Mouse (Mus musculus): ENCODE measurements around the gene Gm49384. TPM values are rescaled to one million over a fixed set of nuclear protein-coding genes. Genes with fewer than 3 reads are reported as not detected.

The Gm49384 gene
- polyA plus RNA-seq, 1 experiment from 2014 or later: 35.5 TPM

GRCm38 (mm10) chr12:69196444-69197377 is 7.4 kb downstream of the Gm49384 start, which contains the start of gene Gm49383:
TSS of gene Gm49383 (minus strand) at chr12:69197104.
- H3K4me1 ChIP-seq (replicated peaks; ENCODE audit: control insufficient read depth, insufficient read depth, low read length): peaks cover 14% of the 10 kb centered on the region
- DNase-seq (ENCODE audit: low spot score) (peak; percentile 79), ATAC-seq (replicated peaks; ENCODE audit: low FRiP score) (peak; percentile 72)
- H3K9ac ChIP-seq (ENCODE audit: low read depth, low read length): peak within 1 kb of the TSS; percentile 96
- no peaks in the 10 kb centered on the region for H3K9me3 ChIP-seq (ENCODE audit: control insufficient read depth, low read length)
- peak within 1 kb of the TSS; percentile 99 for H3K4me3 ChIP-seq (ENCODE audit: low read depth, low read length)
- H3K36me3 ChIP-seq (ENCODE audit: control insufficient read depth, insufficient read depth, low read length): peaks cover 16% of the 10 kb centered on the region; the same call in 1 of the 2 replicates
- H3K27ac ChIP-seq (ENCODE audit: low read depth, low read length): peak within 1 kb of the TSS; percentile 89
- WGBS: under 1% methylated on average over 75 of the region's 75 CpGs
- peak within 1 kb of the TSS; percentile 82 for H3K4me2 ChIP-seq
- H3K27me3 ChIP-seq (replicated peaks; ENCODE audit: control insufficient read depth, insufficient read depth, low read length): no peaks in the 10 kb centered on the region

DNA sequence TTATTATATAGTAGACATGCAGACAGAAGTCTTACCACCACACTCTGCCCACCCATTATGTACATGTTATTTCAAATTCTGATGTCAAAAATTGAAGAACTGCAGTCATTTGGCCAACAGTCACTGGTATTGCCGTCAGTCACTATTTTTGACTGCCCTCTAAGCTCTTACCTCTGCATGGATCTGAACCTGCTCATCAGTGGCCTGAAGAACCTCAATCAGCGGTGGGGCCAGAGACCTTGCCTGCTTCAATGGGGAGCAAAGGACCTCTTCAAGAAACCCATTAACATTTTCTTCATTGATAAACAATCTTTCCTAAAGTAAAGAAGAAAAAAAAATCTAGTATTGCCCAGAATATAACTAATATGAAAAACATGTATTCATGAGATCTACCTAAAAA is 11.4 kb downstream of the Gm49384 start:
- ATAC-seq (replicated peaks; ENCODE audit: low FRiP score) (no peak), DNase-seq (ENCODE audit: low spot score) (no peak)
- Histone ChIP-seq H3K9ac (ENCODE audit: low read depth, low read length) (no peak overlapping the region), H3K9me3 (ENCODE audit: control insufficient read depth, low read length) (no peaks in the 10 kb centered on the region), H3K27ac (ENCODE audit: low read depth, low read length) (no peak overlapping the region), H3K4me3 (ENCODE audit: low read depth, low read length) (no peak overlapping the region), H3K4me1 (replicated peaks; ENCODE audit: control insufficient read depth, insufficient read depth, low read length) (peaks cover 2% of the 10 kb centered on the region; the same call in 1 of the 2 replicates), H3K4me2 (no peak overlapping the region), H3K36me3 (ENCODE audit: control insufficient read depth, insufficient read depth, low read length) (peaks cover 15% of the 10 kb centered on the region), H3K27me3 (replicated peaks; ENCODE audit: control insufficient read depth, insufficient read depth, low read length) (no peaks in the 10 kb centered on the region)
- WGBS: 89% methylated on average over 2 of the region's 2 CpGs

GRCm38 (mm10) chr12:69191396-69191795 is 12.7 kb downstream of the Gm49384 start:
- Histone ChIP-seq H3K4me2 (no peak overlapping the region), H3K9ac (ENCODE audit: low read depth, low read length) (no peak overlapping the region), H3K4me3 (ENCODE audit: low read depth, low read length) (no peak overlapping the region), H3K27ac (ENCODE audit: low read depth, low read length) (no peak overlapping the region), H3K27me3 (replicated peaks; ENCODE audit: control insufficient read depth, insufficient read depth, low read length) (no peaks in the 10 kb centered on the region), H3K9me3 (ENCODE audit: control insufficient read depth, low read length) (no peaks in the 10 kb centered on the region), H3K4me1 (replicated peaks; ENCODE audit: control insufficient read depth, insufficient read depth, low read length) (peaks cover 7% of the 10 kb centered on the region; the same call in 1 of the 2 replicates), H3K36me3 (ENCODE audit: control insufficient read depth, insufficient read depth, low read length) (peaks cover 15% of the 10 kb centered on the region)
- DNase-seq (ENCODE audit: low spot score) (no peak), ATAC-seq (replicated peaks; ENCODE audit: low FRiP score) (no peak)
- 71% methylated on average over 5 of the region's 5 CpGs for WGBS

DNA sequence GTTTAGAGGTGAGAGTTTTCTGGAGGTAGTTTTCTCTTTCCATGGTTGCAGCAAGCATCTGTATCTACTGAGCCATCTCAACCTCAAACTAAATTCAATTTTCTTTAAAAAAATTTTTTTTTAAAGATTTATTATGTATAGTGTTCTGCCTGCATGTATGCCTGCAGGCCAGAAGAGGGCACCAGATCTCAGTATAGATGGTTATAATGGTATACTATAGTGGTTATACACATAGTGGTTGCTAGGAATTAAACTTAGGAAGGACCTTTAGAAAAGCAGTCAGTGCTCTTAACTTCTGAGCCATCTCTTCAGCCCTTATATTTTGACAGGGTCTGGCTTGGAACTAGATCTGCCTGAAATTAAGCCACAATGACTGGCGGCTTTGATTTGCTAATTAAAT is 13.5 kb downstream of the Gm49384 start:
- H3K36me3 ChIP-seq (ENCODE audit: control insufficient read depth, insufficient read depth, low read length): peaks cover 15% of the 10 kb centered on the region
- H3K4me2 ChIP-seq: no peak overlapping the region

DNA sequence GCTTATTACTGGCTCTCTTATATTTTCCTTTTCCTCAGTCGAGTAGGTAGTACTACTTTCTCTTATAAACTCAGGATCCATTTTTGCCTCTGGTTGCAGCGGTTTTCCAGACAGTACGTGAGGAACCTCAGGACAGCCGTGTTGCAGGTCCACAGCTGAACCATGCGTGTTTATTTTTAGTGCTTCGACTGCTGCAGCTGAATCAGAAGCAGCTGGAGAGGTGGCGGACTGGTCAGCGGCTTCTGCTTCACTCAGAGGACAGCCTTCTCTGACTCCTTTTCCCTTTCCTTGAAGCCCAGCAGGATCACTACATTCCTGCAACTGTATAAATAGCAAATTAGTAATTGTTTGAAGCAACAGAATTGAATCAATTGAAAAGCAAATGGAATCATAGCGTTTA is 14.0 kb downstream of the Gm49384 start:
- WGBS: 91% methylated on average over 9 of the region's 9 CpGs
- no peak overlapping the region for H3K4me2 ChIP-seq
- H3K4me3 ChIP-seq (ENCODE audit: low read depth, low read length): no peak overlapping the region
- H3K9me3 ChIP-seq (ENCODE audit: control insufficient read depth, low read length): no peaks in the 10 kb centered on the region
- DNase-seq (ENCODE audit: low spot score): no peak
- H3K4me1 ChIP-seq (replicated peaks; ENCODE audit: control insufficient read depth, insufficient read depth, low read length): peaks cover 14% of the 10 kb centered on the region
- no peak overlapping the region for H3K9ac ChIP-seq (ENCODE audit: low read depth, low read length)
- H3K27me3 ChIP-seq (replicated peaks; ENCODE audit: control insufficient read depth, insufficient read depth, low read length): no peaks in the 10 kb centered on the region
- peaks cover 15% of the 10 kb centered on the region for H3K36me3 ChIP-seq (ENCODE audit: control insufficient read depth, insufficient read depth, low read length)
- no peak overlapping the region for H3K27ac ChIP-seq (ENCODE audit: low read depth, low read length)
- no peak for ATAC-seq (replicated peaks; ENCODE audit: low FRiP score)

More for the DNA sequence above, 13.5 kb downstream of the Gm49384 start:
- no peaks in the 10 kb centered on the region for H3K27me3 ChIP-seq (replicated peaks; ENCODE audit: control insufficient read depth, insufficient read depth, low read length)
- H3K27ac ChIP-seq (ENCODE audit: low read depth, low read length): no peak overlapping the region
- no peak overlapping the region for H3K4me3 ChIP-seq (ENCODE audit: low read depth, low read length)
- no peak for DNase-seq (ENCODE audit: low spot score)
- H3K9me3 ChIP-seq (ENCODE audit: control insufficient read depth, low read length): no peaks in the 10 kb centered on the region
- no peak for ATAC-seq (replicated peaks; ENCODE audit: low FRiP score)
- WGBS: 93% methylated on average over 1 of the region's 1 CpGs
- no peak overlapping the region for H3K9ac ChIP-seq (ENCODE audit: low read depth, low read length)
- peaks cover 10% of the 10 kb centered on the region for H3K4me1 ChIP-seq (replicated peaks; ENCODE audit: control insufficient read depth, insufficient read depth, low read length)

GRCm38 (mm10) chr12:69186811-69187471 is 17.1 kb downstream of the Gm49384 start:
- no peaks in the 10 kb centered on the region for H3K9me3 ChIP-seq (ENCODE audit: control insufficient read depth, low read length)
- ATAC-seq (replicated peaks; ENCODE audit: low FRiP score): no peak
- no peaks in the 10 kb centered on the region for H3K27me3 ChIP-seq (replicated peaks; ENCODE audit: control insufficient read depth, insufficient read depth, low read length)
- peak overlapping the region; percentile 41 for H3K4me2 ChIP-seq
- H3K4me1 ChIP-seq (replicated peaks; ENCODE audit: control insufficient read depth, insufficient read depth, low read length): peaks cover 12% of the 10 kb centered on the region
- H3K4me3 ChIP-seq (ENCODE audit: low read depth, low read length): no peak overlapping the region; the same call in 1 of the 2 replicates
- H3K27ac ChIP-seq (ENCODE audit: low read depth, low read length): no peak overlapping the region
- WGBS: 63% methylated on average over 5 of the region's 5 CpGs
- DNase-seq (ENCODE audit: low spot score): no peak
- H3K9ac ChIP-seq (ENCODE audit: low read depth, low read length): no peak overlapping the region
- peaks cover 15% of the 10 kb centered on the region for H3K36me3 ChIP-seq (ENCODE audit: control insufficient read depth, insufficient read depth, low read length)

- peaks cover 12% of the 10 kb centered on the region for H3K4me1 ChIP-seq (replicated peaks; ENCODE audit: control insufficient read depth, insufficient read depth, low read length)
- ATAC-seq (replicated peaks; ENCODE audit: low FRiP score) (no peak), DNase-seq (ENCODE audit: low spot score) (no peak)
- H3K4me2 ChIP-seq: peak overlapping the region; percentile 98
- peaks cover 20% of the 10 kb centered on the region; the same call in 1 of the 2 replicates for H3K36me3 ChIP-seq (ENCODE audit: control insufficient read depth, insufficient read depth, low read length)
- H3K9ac ChIP-seq (ENCODE audit: low read depth, low read length): peak overlapping the region; percentile 91
- H3K9me3 ChIP-seq (ENCODE audit: control insufficient read depth, low read length): no peaks in the 10 kb centered on the region
- no peaks in the 10 kb centered on the region for H3K27me3 ChIP-seq (replicated peaks; ENCODE audit: control insufficient read depth, insufficient read depth, low read length)
- peak overlapping the region; percentile 89; the same call in 1 of the 2 replicates for H3K27ac ChIP-seq (ENCODE audit: low read depth, low read length)
- H3K4me3 ChIP-seq (ENCODE audit: low read depth, low read length): peak overlapping the region; percentile 94
- WGBS: 52% methylated on average over 7 of the region's 7 CpGs
Measured at GRCm38 (mm10) chr12:69185371-69185770, 18.7 kb downstream of the Gm49384 start.

- H3K27me3 ChIP-seq (replicated peaks; ENCODE audit: control insufficient read depth, insufficient read depth, low read length): no peaks in the 10 kb centered on the region
- H3K36me3 ChIP-seq (ENCODE audit: control insufficient read depth, insufficient read depth, low read length): peaks cover 17% of the 10 kb centered on the region; the same call in 1 of the 2 replicates
- H3K9me3 ChIP-seq (ENCODE audit: control insufficient read depth, low read length): no peaks in the 10 kb centered on the region
- H3K4me2 ChIP-seq: peak overlapping the region; percentile 98
- ATAC-seq (replicated peaks; ENCODE audit: low FRiP score) (peak; percentile 52), DNase-seq (ENCODE audit: low spot score) (no peak)
- WGBS: 2% methylated on average over 80 of the region's 86 CpGs
- peak overlapping the region; percentile 89 for H3K27ac ChIP-seq (ENCODE audit: low read depth, low read length)
- H3K4me3 ChIP-seq (ENCODE audit: low read depth, low read length): peak overlapping the region; percentile 94
- peak overlapping the region; percentile 91 for H3K9ac ChIP-seq (ENCODE audit: low read depth, low read length)
- H3K4me1 ChIP-seq (replicated peaks; ENCODE audit: control insufficient read depth, insufficient read depth, low read length): peaks cover 12% of the 10 kb centered on the region
Measured at GRCm38 (mm10) chr12:69184342-69185295, 19.4 kb downstream of the Gm49384 start.
